Mouse (Mus musculus) cerebellum, adult 8-10 months (tissue): ENCODE measurements around the gene Rab4b.

Experiments used
- DNase-seq: peaks from one replicate; pipeline ENCODE4 v3.0.0; 2022

Rab4b gene

GRCm38 (mm10) chr7:27182498-27182897 is 3.8 kb upstream of the Rab4b start:
- no peak for DNase-seq

DNA sequence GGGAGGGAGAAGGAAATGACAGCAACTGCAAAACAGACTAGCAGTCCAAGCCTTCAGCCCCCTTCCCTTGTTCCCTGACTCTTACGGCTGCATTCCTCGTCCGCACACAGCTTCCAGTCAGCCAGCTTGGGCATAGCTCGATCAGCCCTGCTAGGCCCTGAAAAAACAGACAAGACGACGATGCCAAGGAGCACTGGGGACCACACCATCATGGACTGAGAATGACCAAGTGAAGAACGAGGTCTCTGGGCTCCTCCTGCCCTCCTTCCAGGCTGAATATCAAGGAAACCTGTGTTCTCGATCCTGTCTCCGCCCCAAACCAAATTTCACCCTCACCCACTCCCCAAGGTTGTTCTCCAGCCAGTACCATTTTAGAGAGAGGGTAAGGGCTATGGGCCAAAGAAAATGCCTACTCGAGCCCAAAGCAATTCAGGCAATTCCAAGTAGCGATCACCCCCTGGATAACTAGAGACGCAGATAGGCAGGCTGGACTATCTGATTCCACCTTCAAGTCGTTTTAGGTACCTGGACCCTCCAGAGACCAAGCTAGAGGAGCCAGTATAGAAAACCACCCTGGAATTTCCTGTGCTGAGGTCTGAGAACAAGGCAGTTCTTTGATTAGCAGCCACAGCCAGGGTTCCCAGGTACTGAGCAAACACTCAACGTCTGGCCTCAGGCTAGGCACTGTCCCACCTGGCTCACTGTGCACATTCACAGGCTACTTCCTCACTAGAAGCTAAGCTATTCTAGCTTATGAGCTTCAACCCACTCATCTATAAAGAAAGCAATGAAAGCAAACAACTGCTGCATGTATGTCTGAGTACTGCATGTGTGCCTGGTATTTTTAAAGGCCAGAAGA is 2.4 kb upstream of the Rab4b start, which contains the start of the genes Gm21983 and Mia:
Gene Gm21983 (minus strand): TSS at position 250 of the 859 bp plus-strand sequence.
Gene Mia (minus strand): TSS at position 321 of the 859 bp plus-strand sequence.
- no peak for DNase-seq

DNA sequence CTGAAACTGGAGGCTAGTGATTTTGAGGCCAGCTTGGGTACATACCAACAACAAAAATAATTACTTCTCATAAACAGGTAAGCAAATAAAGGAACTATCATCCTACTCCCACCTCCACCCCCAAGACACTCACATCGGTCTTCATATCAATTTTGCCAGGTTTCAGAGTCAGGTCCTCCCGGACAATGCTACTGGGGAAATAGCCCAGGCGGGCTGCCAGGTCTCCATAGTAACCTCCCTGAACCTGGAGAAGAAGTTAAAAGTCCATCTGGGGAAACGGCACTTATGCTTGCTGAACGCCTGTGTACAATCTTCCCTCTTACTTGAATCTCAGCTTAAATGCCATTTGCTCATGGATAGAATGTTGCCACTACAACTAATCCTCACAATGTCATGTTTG is 1.3 kb upstream of the Rab4b start:
- no peak for DNase-seq

GRCm38 (mm10) chr7:27179217-27179918 is 672 bp upstream of the Rab4b start:
- DNase-seq = no peak

DNA sequence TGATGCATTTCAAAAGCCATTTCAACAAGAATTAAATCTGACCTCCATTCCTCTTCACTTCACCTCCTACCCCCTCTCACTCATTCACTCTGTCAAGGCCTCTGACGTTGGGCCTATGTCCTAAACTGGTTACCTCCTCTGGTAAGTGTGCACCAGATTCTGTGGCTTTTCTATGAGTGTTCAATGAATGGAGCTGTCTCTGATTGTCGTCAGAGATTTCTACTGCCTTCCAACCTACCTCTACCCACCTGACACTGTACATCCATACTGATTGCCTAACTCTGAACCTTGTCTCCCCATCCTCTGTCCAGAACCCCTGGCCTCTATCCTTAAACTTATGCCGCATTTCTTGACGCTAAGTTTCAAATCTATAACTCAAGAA is 763 bp downstream of the Rab4b start:
- DNase-seq = no peak

- DNase-seq = no peak
Observed at GRCm38 (mm10) chr7:27174896-27175295, 3.8 kb downstream of the Rab4b start.

DNA sequence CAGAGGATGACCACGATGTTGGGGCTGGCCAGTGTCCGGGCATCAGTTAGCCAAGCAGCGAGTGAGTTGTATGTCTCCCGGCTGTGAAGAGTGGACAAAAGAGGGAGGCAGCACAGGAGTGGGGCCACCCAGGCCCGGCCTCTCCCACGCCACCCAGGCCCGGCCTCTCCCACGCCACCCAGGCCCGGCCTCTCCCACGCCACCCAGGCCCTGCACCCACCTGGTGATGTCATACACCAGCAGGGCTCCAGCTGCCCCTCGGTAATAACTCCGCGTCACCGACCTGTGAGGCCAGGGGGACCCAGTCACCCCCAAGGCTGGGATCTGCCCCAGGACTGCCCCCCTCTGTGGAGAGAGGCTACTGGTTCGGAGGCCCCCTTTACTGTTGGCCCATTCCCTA is 4.2 kb downstream of the Rab4b start:
- no peak for DNase-seq

- no peak for DNase-seq
Observed at GRCm38 (mm10) chr7:27170981-27171380, 7.7 kb downstream of the Rab4b start.

DNA sequence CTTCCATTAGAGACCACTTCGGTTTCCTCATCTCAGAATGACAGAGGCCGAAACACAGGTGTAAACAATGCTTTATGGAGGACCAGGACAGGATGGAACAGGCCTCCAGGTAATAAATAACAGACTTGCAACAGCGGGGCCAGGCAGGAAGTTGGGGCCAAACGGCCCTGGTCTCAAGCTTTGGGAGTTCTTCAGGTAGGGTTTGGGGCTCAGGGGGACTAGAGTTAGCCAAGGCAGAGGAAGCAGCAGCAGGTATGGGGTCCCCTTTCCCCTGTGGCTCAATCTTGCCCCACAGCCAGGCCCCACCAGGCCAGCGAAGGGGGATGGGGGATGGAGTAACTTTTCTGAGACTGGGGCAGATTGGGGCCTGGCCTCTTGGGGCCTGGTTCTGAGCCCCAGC is 10.3 kb downstream of the Rab4b start:
- peak; percentile 26 for DNase-seq

DNA sequence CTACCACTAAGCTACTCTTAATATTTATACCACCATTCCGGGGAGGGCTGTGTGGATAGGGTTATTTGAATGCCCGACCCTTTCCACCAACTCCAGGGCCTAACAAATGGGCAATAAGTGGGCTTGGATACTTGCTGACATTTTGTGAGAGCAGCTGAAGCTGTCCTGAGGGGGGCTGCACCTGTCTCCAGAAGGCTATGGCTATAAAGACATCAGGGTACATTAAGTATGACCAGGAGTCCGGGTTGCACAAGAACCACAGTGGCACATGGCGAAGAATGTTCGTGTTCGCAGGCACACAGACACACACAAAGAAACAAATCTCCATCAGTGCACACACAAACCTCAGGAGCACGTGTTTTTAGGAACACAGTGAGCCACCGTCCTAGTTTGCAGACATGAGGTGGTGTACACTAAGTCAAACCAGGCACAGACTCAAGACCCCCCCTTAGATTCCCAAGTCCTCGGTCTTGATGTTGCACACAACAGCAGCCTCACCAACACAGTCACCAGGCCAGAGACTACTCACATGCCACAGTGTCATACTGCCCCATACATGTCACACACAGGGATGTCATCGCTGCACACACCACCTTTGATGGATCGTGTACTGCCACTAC is 11.1 kb downstream of the Rab4b start:
- peak; percentile 27 for DNase-seq

DNA sequence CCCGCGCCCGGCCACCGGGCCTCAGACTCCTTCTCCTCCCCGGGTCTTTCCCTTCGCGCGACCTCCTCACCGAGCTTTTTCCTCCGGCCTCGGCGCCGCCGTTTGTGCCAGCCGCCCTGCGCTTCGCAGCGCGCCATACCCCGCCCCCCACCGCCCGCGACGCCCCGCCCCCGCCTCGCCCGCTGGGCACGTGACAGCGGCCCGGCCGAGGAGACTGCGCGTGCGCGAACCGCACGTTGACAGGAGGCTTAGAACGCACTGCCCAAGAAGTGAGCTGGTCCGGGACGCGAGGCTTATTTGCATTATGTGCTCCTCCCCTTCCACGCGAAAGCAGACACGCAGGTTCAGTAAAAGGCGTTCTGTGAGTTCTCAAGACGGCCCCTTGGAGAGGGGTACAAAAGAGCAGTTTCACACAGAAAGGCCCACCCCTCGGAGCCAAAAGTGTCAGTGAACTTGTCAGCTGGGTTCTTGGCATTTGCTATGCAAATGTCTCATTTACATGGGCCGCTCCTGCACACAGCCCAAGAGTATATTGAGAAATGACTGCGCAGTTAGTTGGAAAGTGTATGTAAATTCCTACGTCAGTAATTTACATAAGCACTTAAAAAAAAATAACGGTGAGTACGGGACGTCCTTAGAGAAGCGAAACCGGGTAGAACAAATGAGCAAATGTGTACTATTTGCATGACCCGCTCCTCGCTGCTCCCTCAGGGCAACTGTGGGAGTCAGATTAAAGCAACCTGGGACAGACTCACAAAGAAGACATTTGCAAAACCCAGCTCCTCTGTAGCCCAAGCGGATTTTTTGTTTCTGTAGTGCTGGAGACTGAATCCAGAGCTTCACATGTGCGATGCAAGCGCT is 11.9 kb downstream of the Rab4b start, which contains the start of gene Egln2:
Gene Egln2 (minus strand): TSS at position 189 of the 861 bp plus-strand sequence.
- peak; percentile 94 for DNase-seq

GRCm38 (mm10) chr7:27166229-27166613 is 12.5 kb downstream of the Rab4b start:
- DNase-seq = peak; percentile 83

DNA sequence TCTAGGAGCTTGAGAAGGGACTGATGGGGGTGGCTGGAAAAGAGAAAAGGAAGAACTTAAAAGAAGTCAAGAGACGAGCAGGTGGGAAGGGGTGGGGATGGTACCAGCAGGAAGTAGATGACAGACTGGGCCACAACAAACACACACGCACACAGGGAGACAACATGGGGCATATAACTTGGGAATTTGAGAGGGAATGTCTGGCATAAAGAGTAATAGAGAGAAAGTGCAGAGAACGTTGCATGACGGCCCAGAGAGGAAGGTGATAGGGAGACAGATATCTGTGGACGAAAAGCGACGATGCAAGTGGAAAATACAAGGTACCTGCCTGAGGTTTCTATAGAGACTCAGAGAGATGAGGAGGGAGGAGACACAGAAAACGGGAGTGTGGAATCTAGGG is 13.0 kb downstream of the Rab4b start:
- DNase-seq = no peak

- DNase-seq = peak; percentile 66
Observed at GRCm38 (mm10) chr7:27165007-27165655, 13.6 kb downstream of the Rab4b start.

GRCm38 (mm10) chr7:27164112-27164947 is 14.4 kb downstream of the Rab4b start:
- DNase-seq = peak; percentile 59

GRCm38 (mm10) chr7:27163450-27163805 is 15.3 kb downstream of the Rab4b start:
- DNase-seq = peak; percentile 25

GRCm38 (mm10) chr7:27162780-27163449 is 15.8 kb downstream of the Rab4b start:
- DNase-seq = peak; percentile 14

DNA sequence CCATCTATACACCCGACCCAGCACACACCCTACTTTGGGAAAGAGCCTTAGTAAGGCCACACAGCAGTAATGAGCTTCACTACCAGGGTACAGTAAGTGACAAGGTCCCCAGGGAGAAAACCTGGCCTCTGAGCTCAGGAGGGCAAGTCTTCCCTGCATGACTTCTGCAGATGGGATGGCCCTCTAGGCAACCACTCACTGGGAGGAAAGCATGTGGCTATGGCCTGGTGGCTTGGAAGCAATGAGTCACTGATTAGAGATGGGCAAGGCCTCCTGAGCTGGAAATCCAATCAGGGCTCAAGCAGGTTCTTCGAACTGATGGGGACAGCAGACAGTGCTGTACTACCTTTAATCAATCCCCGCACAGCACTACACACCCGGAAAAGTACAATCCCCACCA is 17.0 kb downstream of the Rab4b start:
- peak; percentile 25 for DNase-seq

GRCm38 (mm10) chr7:27160921-27161320 is 17.8 kb downstream of the Rab4b start:
- peak; percentile 9 for DNase-seq

- DNase-seq = peak; percentile 82
Observed at GRCm38 (mm10) chr7:27159882-27160281, 18.8 kb downstream of the Rab4b start.

- DNase-seq = peak; percentile 14
Observed at GRCm38 (mm10) chr7:27159256-27159655, 19.4 kb downstream of the Rab4b start.
